Mouse (Mus musculus) kidney, embryonic 14.5 days (tissue): Measurements from ENCODE around the gene Specc1. TPM values are rescaled to one million over a fixed set of nuclear protein-coding genes. Genes with fewer than 3 reads are reported as not detected.

Experiments
- ATAC-seq: fragments of 200-750 bp; cut with Nextera tagmentation; 2 replicates; pipeline ENCODE4 v1.8.0; 2017; ENCODE audit warnings: moderate number of reproducible peaks, mild to moderate bottlenecking, moderate TSS enrichment, moderate library complexity; ENCODE audit not compliant: low FRiP score, low TSS enrichment
- H3K27ac ChIP-seq: fragments of 300-500 bp; sonication (generic); 2 replicates; pipeline ENCODE4 v1.5.1; 2014; ENCODE audit warnings: low read depth, mild to moderate bottlenecking, low read length, moderate library complexity, mixed read lengths
- H3K27me3 ChIP-seq: fragments of 300-500 bp; sonication (generic); 2 replicates; pipeline ENCODE4 v1.6.1; 2014; ENCODE audit warnings: mild to moderate bottlenecking, low read length; ENCODE audit not compliant: control insufficient read depth, insufficient read depth
- H3K36me3 ChIP-seq: fragments of 300-500 bp; sonication (generic); 2 replicates; pipeline ENCODE4 v1.6.1; 2014; ENCODE audit warnings: low read length, mixed read lengths; ENCODE audit not compliant: control insufficient read depth, insufficient read depth
- H3K4me1 ChIP-seq: fragments of 300-500 bp; sonication (generic); 2 replicates; pipeline ENCODE4 v1.6.1; 2014; ENCODE audit warnings: low read length, mixed read lengths; ENCODE audit not compliant: control insufficient read depth, insufficient read depth
- H3K4me2 ChIP-seq: fragments of 300-500 bp; sonication (generic); replicated peaks from 2 replicates; pipeline ENCODE4 v1.6.1; 2014; ENCODE audit warnings: low read depth, mild to moderate bottlenecking, low read length
- H3K4me3 ChIP-seq: fragments of 300-500 bp; sonication (generic); 2 replicates; pipeline ENCODE4 v1.5.1; 2014; ENCODE audit warnings: mild to moderate bottlenecking, low read length
- H3K9ac ChIP-seq: fragments of 300-500 bp; sonication (generic); 2 replicates; pipeline ENCODE4 v1.6.1; 2014; ENCODE audit warnings: low read depth, mild to moderate bottlenecking, low read length, moderate library complexity
- H3K9me3 ChIP-seq: fragments of 300-500 bp; sonication (generic); 2 replicates; pipeline ENCODE4 v1.6.1; 2016; ENCODE audit warnings: low read length; ENCODE audit not compliant: control insufficient read depth
- WGBS: fragments of 180-500 bp; shearing (Covaris S2); extraction: QIAGEN DNeasy Blood & Tissue Kit; methylation state at CpG from one replicate; pipeline ENCODE4 v1.1.7; 2014; 5-methylcytosine and 5-hydroxymethylcytosine counted together
- polyA plus RNA-seq: library from polyadenylated mRNA; unstranded; fragments of >200 nt; fragmentation: Nextera tagmentation; extraction: Ambion mirVana; gene quantifications from 2 replicates; pipeline ENCODE4 v1.2.1, GENCODE M21; 2014

The Specc1 gene
- polyA plus RNA-seq, 1 experiment from 2014 or later = 13.6 TPM

- H3K9ac ChIP-seq = no peak overlapping the region
- H3K27ac ChIP-seq = no peak overlapping the region
- 91% methylated on average over 2 of the region's 2 CpGs for WGBS
- H3K9me3 ChIP-seq = no peaks in the 10 kb centered on the region
- H3K36me3 ChIP-seq = no peaks in the 10 kb centered on the region
- peaks cover 5% of the 10 kb centered on the region; the same call in 1 of the 2 replicates for H3K4me1 ChIP-seq
- H3K4me3 ChIP-seq = no peak overlapping the region
- no peak for ATAC-seq
- H3K4me2 ChIP-seq = no peak overlapping the region
- peaks cover 22% of the 10 kb centered on the region for H3K27me3 ChIP-seq
Observed at GRCm38 (mm10) chr11:61960096-61960495, 3.5 kb downstream of the Specc1 start.

GRCm38 (mm10) chr11:61962684-61963083, 6.1 kb downstream of the Specc1 start:
- ATAC-seq = no peak
- Histone ChIP-seq H3K9me3 (no peaks in the 10 kb centered on the region), H3K4me3 (no peak overlapping the region), H3K9ac (no peak overlapping the region), H3K4me2 (no peak overlapping the region), H3K36me3 (no peaks in the 10 kb centered on the region), H3K27me3 (peaks cover 13% of the 10 kb centered on the region), H3K27ac (no peak overlapping the region), H3K4me1 (no peaks in the 10 kb centered on the region)
- 77% methylated on average over 6 of the region's 6 CpGs for WGBS

GRCm38 (mm10) chr11:61963193-61963592, 6.6 kb downstream of the Specc1 start:
- H3K27me3 ChIP-seq = peaks cover 9% of the 10 kb centered on the region
- no peak overlapping the region for H3K27ac ChIP-seq
- H3K4me1 ChIP-seq = no peaks in the 10 kb centered on the region
- no peak for ATAC-seq
- H3K4me3 ChIP-seq = no peak overlapping the region
- H3K4me2 ChIP-seq = no peak overlapping the region
- no peak overlapping the region for H3K9ac ChIP-seq
- H3K9me3 ChIP-seq = no peaks in the 10 kb centered on the region
- 87% methylated on average over 3 of the region's 3 CpGs for WGBS
- H3K36me3 ChIP-seq = no peaks in the 10 kb centered on the region

- Histone ChIP-seq H3K27ac (no peak overlapping the region), H3K27me3 (peaks cover 1% of the 10 kb centered on the region; the same call in 1 of the 2 replicates), H3K9me3 (no peaks in the 10 kb centered on the region), H3K9ac (no peak overlapping the region), H3K4me2 (no peak overlapping the region), H3K36me3 (no peaks in the 10 kb centered on the region), H3K4me3 (no peak overlapping the region), H3K4me1 (no peaks in the 10 kb centered on the region)
- WGBS = 91% methylated on average over 5 of the region's 5 CpGs
- ATAC-seq = no peak
Observed at GRCm38 (mm10) chr11:61964611-61965010, 8.0 kb downstream of the Specc1 start.

GRCm38 (mm10) chr11:61967034-61967433, 10.5 kb downstream of the Specc1 start:
- no peak overlapping the region for H3K9ac ChIP-seq
- no peak overlapping the region for H3K27ac ChIP-seq
- H3K4me3 ChIP-seq = no peak overlapping the region
- H3K36me3 ChIP-seq = no peaks in the 10 kb centered on the region
- no peaks in the 10 kb centered on the region for H3K27me3 ChIP-seq
- no peaks in the 10 kb centered on the region for H3K9me3 ChIP-seq
- ATAC-seq = no peak
- H3K4me2 ChIP-seq = no peak overlapping the region
- H3K4me1 ChIP-seq = no peaks in the 10 kb centered on the region
- 90% methylated on average over 8 of the region's 8 CpGs for WGBS

GRCm38 (mm10) chr11:61968875-61969274, 12.3 kb downstream of the Specc1 start:
- 94% methylated on average over 2 of the region's 2 CpGs for WGBS
- H3K9ac ChIP-seq = no peak overlapping the region
- ATAC-seq = no peak
- H3K4me2 ChIP-seq = no peak overlapping the region
- H3K9me3 ChIP-seq = no peaks in the 10 kb centered on the region
- peaks cover 6% of the 10 kb centered on the region; the same call in 1 of the 2 replicates for H3K4me1 ChIP-seq
- no peak overlapping the region for H3K27ac ChIP-seq
- H3K4me3 ChIP-seq = no peak overlapping the region
- H3K27me3 ChIP-seq = no peaks in the 10 kb centered on the region
- no peaks in the 10 kb centered on the region for H3K36me3 ChIP-seq

- H3K4me1 ChIP-seq = peaks cover 11% of the 10 kb centered on the region; the same call in 1 of the 2 replicates
- whole genome bisulfite sequencing = 33% methylated on average over 5 of the region's 5 CpGs
- no peak for ATAC-seq
- no peak overlapping the region for H3K4me3 ChIP-seq
- no peaks in the 10 kb centered on the region for H3K9me3 ChIP-seq
- no peak overlapping the region for H3K27ac ChIP-seq
- no peak overlapping the region for H3K4me2 ChIP-seq
- H3K9ac ChIP-seq = no peak overlapping the region
- H3K36me3 ChIP-seq = no peaks in the 10 kb centered on the region
- H3K27me3 ChIP-seq = no peaks in the 10 kb centered on the region
Observed at GRCm38 (mm10) chr11:61970901-61971300, 14.3 kb downstream of the Specc1 start.

GRCm38 (mm10) chr11:61971441-61972221, 15.1 kb downstream of the Specc1 start:
- ATAC-seq = no peak
- H3K4me3 ChIP-seq = no peak overlapping the region
- 35% methylated on average over 7 of the region's 7 CpGs for WGBS
- H3K4me1 ChIP-seq = peaks cover 11% of the 10 kb centered on the region; the same call in 1 of the 2 replicates
- no peaks in the 10 kb centered on the region for H3K9me3 ChIP-seq
- H3K4me2 ChIP-seq = no peak overlapping the region
- H3K27me3 ChIP-seq = no peaks in the 10 kb centered on the region
- H3K9ac ChIP-seq = no peak overlapping the region
- H3K27ac ChIP-seq = no peak overlapping the region
- H3K36me3 ChIP-seq = no peaks in the 10 kb centered on the region

- Histone ChIP-seq H3K9ac (no peak overlapping the region), H3K4me3 (no peak overlapping the region), H3K4me1 (peaks cover 11% of the 10 kb centered on the region; the same call in 1 of the 2 replicates), H3K9me3 (no peaks in the 10 kb centered on the region), H3K27me3 (no peaks in the 10 kb centered on the region), H3K4me2 (no peak overlapping the region), H3K36me3 (no peaks in the 10 kb centered on the region), H3K27ac (no peak overlapping the region)
- no peak for ATAC-seq
- 59% methylated on average over 13 of the region's 13 CpGs for WGBS
Observed at GRCm38 (mm10) chr11:61974106-61974707, 17.6 kb downstream of the Specc1 start.
